Mouse (Mus musculus) liver, embryonic 11.5 days (tissue): Measurements from ENCODE around the gene Fbl. TPM values are rescaled to one million over a fixed set of nuclear protein-coding genes. Genes with fewer than 3 reads are reported as not detected.
A peak's percentile ranks its signal among the peaks of the same experiment; 100 is the strongest.

ENCODE experiments used
- ATAC-seq: fragments of 200-750 bp; cut with Nextera tagmentation; replicated peaks from 2 replicates; pipeline ENCODE4 v1.8.0; 2017; ENCODE audit warnings: moderate number of reproducible peaks, mild to moderate bottlenecking, moderate TSS enrichment, moderate library complexity; ENCODE audit not compliant: low FRiP score
- DNase-seq: peaks from one replicate; pipeline ENCODE4 v3.0.0-alpha.2; 2017; ENCODE audit warnings: low spot score
- H3K27ac ChIP-seq: fragments of 300-500 bp; sonication (generic); 2 replicates; pipeline ENCODE4 v1.5.1; 2014; ENCODE audit warnings: mild to moderate bottlenecking, low read depth, low read length, control low read depth
- H3K27me3 ChIP-seq: fragments of 300-500 bp; sonication (generic); replicated peaks from 2 replicates; pipeline ENCODE4 v1.6.1; 2014; ENCODE audit warnings: low read length, mixed read lengths; ENCODE audit not compliant: control insufficient read depth, insufficient read depth
- H3K36me3 ChIP-seq: fragments of 300-500 bp; sonication (generic); 2 replicates; pipeline ENCODE4 v1.6.1; 2014; ENCODE audit warnings: mild to moderate bottlenecking, low read length, moderate library complexity, mixed read lengths; ENCODE audit not compliant: control insufficient read depth, insufficient read depth
- H3K4me1 ChIP-seq: fragments of 300-500 bp; sonication (generic); replicated peaks from 2 replicates; pipeline ENCODE4 v1.6.1; 2014; ENCODE audit warnings: low read length, mixed read lengths; ENCODE audit not compliant: control insufficient read depth, insufficient read depth
- H3K4me2 ChIP-seq: fragments of 300-500 bp; sonication (generic); 2 replicates; pipeline ENCODE4 v1.6.1; 2014; ENCODE audit warnings: mild to moderate bottlenecking, control low read depth, moderate library complexity
- H3K4me3 ChIP-seq: fragments of 300-500 bp; sonication (generic); 2 replicates; pipeline ENCODE4 v1.5.1; 2014; ENCODE audit warnings: low read depth, low read length, control low read depth
- H3K9ac ChIP-seq: fragments of 300-500 bp; sonication (generic); 2 replicates; pipeline ENCODE4 v1.6.1; 2014; ENCODE audit warnings: low read depth, low read length, control low read depth
- H3K9me3 ChIP-seq: fragments of 300-500 bp; sonication (generic); 2 replicates; pipeline ENCODE4 v1.6.1; 2016; ENCODE audit warnings: low read length, inconsistent platforms, mixed read lengths; ENCODE audit not compliant: control insufficient read depth
- WGBS: fragments of 180-500 bp; shearing (Covaris S2); extraction: QIAGEN DNeasy Blood & Tissue Kit; methylation state at CpG from one replicate; pipeline ENCODE4 v1.1.7; 2014; 5-methylcytosine and 5-hydroxymethylcytosine counted together
- polyA plus RNA-seq: library from polyadenylated mRNA; unstranded; fragments of >200 nt; fragmentation: Nextera tagmentation; extraction: Ambion mirVana; gene quantifications from 2 replicates; pipeline ENCODE4 v1.2.1, GENCODE M21; 2014

The Fbl gene
- polyA plus RNA-seq, 1 experiment from 2014 or later = 51.2 TPM

- 95% methylated on average over 12 of the region's 12 CpGs for WGBS
- Histone ChIP-seq H3K4me1 (peaks cover 14% of the 10 kb centered on the region), H3K4me2 (peak overlapping the region; percentile 71), H3K9me3 (no peaks in the 10 kb centered on the region), H3K36me3 (peaks cover 59% of the 10 kb centered on the region), H3K27me3 (no peaks in the 10 kb centered on the region), H3K4me3 (no peak overlapping the region), H3K9ac (0 out of 2 replicates have a peak overlapping the region, but pooled peaks have one; percentile 26), H3K27ac (peak overlapping the region; percentile 54; the same call in 1 of the 2 replicates)
- ATAC-seq (no peak), DNase-seq (no peak)
Observed at GRCm38 (mm10) chr7:28181376-28181775, 11.9 kb downstream of the Fbl start.

- no peak overlapping the region for H3K27ac ChIP-seq
- H3K9me3 ChIP-seq = no peaks in the 10 kb centered on the region
- peaks cover 60% of the 10 kb centered on the region for H3K36me3 ChIP-seq
- H3K4me3 ChIP-seq = no peak overlapping the region
- no peaks in the 10 kb centered on the region for H3K27me3 ChIP-seq
- ATAC-seq = no peak
- no peak for DNase-seq
- peaks cover 14% of the 10 kb centered on the region for H3K4me1 ChIP-seq
- H3K4me2 ChIP-seq = no peak overlapping the region
- no peak overlapping the region for H3K9ac ChIP-seq
- 95% methylated on average over 22 of the region's 22 CpGs for WGBS
Observed at GRCm38 (mm10) chr7:28182320-28182719, 12.8 kb downstream of the Fbl start.

GRCm38 (mm10) chr7:28185884-28186283 lies 16.4 kb downstream of the Fbl start:
- DNase-seq = no peak
- Histone ChIP-seq H3K4me1 (peaks cover 6% of the 10 kb centered on the region), H3K9ac (no peak overlapping the region), H3K27me3 (no peaks in the 10 kb centered on the region), H3K36me3 (peaks cover 77% of the 10 kb centered on the region), H3K4me2 (no peak overlapping the region), H3K9me3 (no peaks in the 10 kb centered on the region), H3K27ac (no peak overlapping the region), H3K4me3 (no peak overlapping the region)
- ATAC-seq = no peak
- 95% methylated on average over 14 of the region's 14 CpGs for WGBS

GRCm38 (mm10) chr7:28186631-28187030 lies 17.1 kb downstream of the Fbl start:
- H3K4me1 ChIP-seq = no peaks in the 10 kb centered on the region
- H3K27me3 ChIP-seq = no peaks in the 10 kb centered on the region
- H3K27ac ChIP-seq = no peak overlapping the region
- ATAC-seq (no peak), DNase-seq (no peak)
- no peak overlapping the region for H3K4me3 ChIP-seq
- H3K36me3 ChIP-seq = peaks cover 81% of the 10 kb centered on the region
- H3K9ac ChIP-seq = no peak overlapping the region
- H3K9me3 ChIP-seq = no peaks in the 10 kb centered on the region
- H3K4me2 ChIP-seq = no peak overlapping the region
- WGBS = 93% methylated on average over 8 of the region's 8 CpGs

- Histone ChIP-seq H3K27ac (no peak overlapping the region), H3K9me3 (no peaks in the 10 kb centered on the region), H3K4me2 (no peak overlapping the region), H3K4me1 (no peaks in the 10 kb centered on the region), H3K27me3 (no peaks in the 10 kb centered on the region), H3K4me3 (no peak overlapping the region), H3K9ac (no peak overlapping the region), H3K36me3 (peaks cover 46% of the 10 kb centered on the region)
- DNase-seq (no peak), ATAC-seq (no peak)
- 88% methylated on average over 3 of the region's 3 CpGs for WGBS
Observed at GRCm38 (mm10) chr7:28191489-28191888, 22.0 kb downstream of the Fbl start.

GRCm38 (mm10) chr7:28191903-28192302 lies 22.4 kb downstream of the Fbl start:
- ATAC-seq (no peak), DNase-seq (no peak)
- Histone ChIP-seq H3K36me3 (peaks cover 42% of the 10 kb centered on the region), H3K9me3 (no peaks in the 10 kb centered on the region), H3K9ac (no peak overlapping the region), H3K4me1 (no peaks in the 10 kb centered on the region), H3K27ac (no peak overlapping the region), H3K4me2 (no peak overlapping the region), H3K27me3 (no peaks in the 10 kb centered on the region), H3K4me3 (no peak overlapping the region)
- 92% methylated on average over 1 of the region's 1 CpGs for WGBS

- H3K36me3 ChIP-seq = peaks cover 18% of the 10 kb centered on the region; the same call in 1 of the 2 replicates
- WGBS = 72% methylated on average over 5 of the region's 5 CpGs
- no peak overlapping the region for H3K4me2 ChIP-seq
- ATAC-seq = no peak
- H3K4me1 ChIP-seq = no peaks in the 10 kb centered on the region
- no peak overlapping the region for H3K4me3 ChIP-seq
- no peak overlapping the region for H3K9ac ChIP-seq
- no peak overlapping the region for H3K27ac ChIP-seq
- DNase-seq = no peak
- H3K9me3 ChIP-seq = no peaks in the 10 kb centered on the region
- H3K27me3 ChIP-seq = no peaks in the 10 kb centered on the region
Observed at GRCm38 (mm10) chr7:28195414-28196098, 26.0 kb downstream of the Fbl start.

- WGBS = 84% methylated on average over 14 of the region's 14 CpGs
- Histone ChIP-seq H3K36me3 (peaks cover 10% of the 10 kb centered on the region; the same call in 1 of the 2 replicates), H3K27me3 (no peaks in the 10 kb centered on the region), H3K9ac (no peak overlapping the region), H3K9me3 (no peaks in the 10 kb centered on the region), H3K4me1 (no peaks in the 10 kb centered on the region), H3K4me3 (no peak overlapping the region), H3K4me2 (no peak overlapping the region), H3K27ac (no peak overlapping the region)
- ATAC-seq (no peak), DNase-seq (no peak)
Observed at GRCm38 (mm10) chr7:28196528-28196927, 27.0 kb downstream of the Fbl start.

GRCm38 (mm10) chr7:28199054-28199453 lies 29.5 kb downstream of the Fbl start:
- DNase-seq = no peak
- WGBS = 65% methylated on average over 4 of the region's 4 CpGs

More at GRCm38 (mm10) chr7:28199054-28199453, 29.5 kb downstream of the Fbl start:
- Histone ChIP-seq H3K27ac (no peak overlapping the region), H3K27me3 (no peaks in the 10 kb centered on the region), H3K36me3 (peaks cover 3% of the 10 kb centered on the region; the same call in 1 of the 2 replicates), H3K9me3 (no peaks in the 10 kb centered on the region), H3K4me3 (no peak overlapping the region), H3K4me1 (no peaks in the 10 kb centered on the region), H3K9ac (no peak overlapping the region), H3K4me2 (no peak overlapping the region)
- ATAC-seq = no peak
